Mouse (Mus musculus): Measurements from ENCODE around the gene H2-Q7. TPM values are rescaled to one million over a fixed set of nuclear protein-coding genes. Genes with fewer than 3 reads are reported as not detected.
"Not testable (repeated sequence)": the region's sequence is repeated elsewhere in the genome, so short reads cannot be mapped to it uniquely, and the experiment has no call there.

H2-Q7 gene
- polyA plus RNA-seq, 1 experiment: 0.13 TPM

GRCm38 (mm10) chr17:35424106-35424505 lies 14.8 kb upstream of the H2-Q7 start:
- H3K4me1 ChIP-seq (ENCODE audit: control insufficient read depth); H3K36me3 ChIP-seq (ENCODE audit: control insufficient read depth); H3K4me3 ChIP-seq (replicated peaks); H3K9me3 ChIP-seq (ENCODE audit: control insufficient read depth, low read length): not testable (repeated sequence)
- H3K27me3 ChIP-seq (ENCODE audit: control insufficient read depth): peaks cover 14% of the 10 kb centered on the region

- peak within 1 kb of the TSS; percentile 29 for H3K4me3 ChIP-seq (replicated peaks)
- H3K36me3 ChIP-seq (ENCODE audit: control insufficient read depth); H3K9me3 ChIP-seq (ENCODE audit: control insufficient read depth, low read length); H3K4me1 ChIP-seq (ENCODE audit: control insufficient read depth): not testable (repeated sequence)
- H3K27me3 ChIP-seq (ENCODE audit: control insufficient read depth): peaks cover 14% of the 10 kb centered on the region
Measured at GRCm38 (mm10) chr17:35424624-35425416, 14.1 kb upstream of the H2-Q7 start, which contains the start of gene H2-Q6. H2-Q6 (plus strand) TSS chr17:35424850.

GRCm38 (mm10) chr17:35425474-35425873 lies 13.5 kb upstream of the H2-Q7 start:
- not testable (repeated sequence) for H3K4me3 ChIP-seq (replicated peaks)

GRCm38 (mm10) chr17:35428883-35429282 lies 10.1 kb upstream of the H2-Q7 start:
- not testable (repeated sequence) for H3K4me3 ChIP-seq (replicated peaks); H3K9me3 ChIP-seq (ENCODE audit: control insufficient read depth, low read length); H3K4me1 ChIP-seq (ENCODE audit: control insufficient read depth); H3K36me3 ChIP-seq (ENCODE audit: control insufficient read depth)
- peaks cover 14% of the 10 kb centered on the region for H3K27me3 ChIP-seq (ENCODE audit: control insufficient read depth)

More at GRCm38 (mm10) chr17:35425474-35425873, 13.5 kb upstream of the H2-Q7 start:
- not testable (repeated sequence) for H3K9me3 ChIP-seq (ENCODE audit: control insufficient read depth, low read length); H3K4me1 ChIP-seq (ENCODE audit: control insufficient read depth); H3K36me3 ChIP-seq (ENCODE audit: control insufficient read depth)
- H3K27me3 ChIP-seq (ENCODE audit: control insufficient read depth): peaks cover 14% of the 10 kb centered on the region

GRCm38 (mm10) chr17:35430671-35431070 lies 8.3 kb upstream of the H2-Q7 start:
- not testable (repeated sequence) for H3K9me3 ChIP-seq (ENCODE audit: control insufficient read depth, low read length); H3K36me3 ChIP-seq (ENCODE audit: control insufficient read depth); H3K4me1 ChIP-seq (ENCODE audit: control insufficient read depth); H3K4me3 ChIP-seq (replicated peaks); H3K27me3 ChIP-seq (ENCODE audit: control insufficient read depth)

DNA sequence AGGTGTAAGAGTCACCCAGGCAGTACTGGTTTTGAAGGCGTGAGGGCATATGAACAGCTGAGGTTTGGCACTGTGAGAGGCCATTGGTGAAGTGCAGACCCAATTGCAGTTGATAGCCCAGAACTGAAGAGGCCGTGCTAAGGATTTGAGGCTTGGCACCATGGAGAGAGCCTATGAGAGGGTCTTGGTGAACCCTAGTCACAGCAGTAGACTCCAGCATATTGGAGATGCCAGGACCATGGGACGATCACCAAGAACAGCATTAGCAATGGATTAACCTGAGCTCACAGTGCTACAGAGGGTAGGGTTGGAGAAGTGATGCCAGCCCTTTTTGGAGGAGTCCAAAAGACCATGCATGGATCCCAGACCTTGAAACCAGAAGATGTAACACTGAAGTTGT lies 6.8 kb upstream of the H2-Q7 start:
- not testable (repeated sequence) for H3K4me3 ChIP-seq (replicated peaks); H3K4me1 ChIP-seq (ENCODE audit: control insufficient read depth); H3K36me3 ChIP-seq (ENCODE audit: control insufficient read depth); H3K27me3 ChIP-seq (ENCODE audit: control insufficient read depth); H3K9me3 ChIP-seq (ENCODE audit: control insufficient read depth, low read length)

DNA sequence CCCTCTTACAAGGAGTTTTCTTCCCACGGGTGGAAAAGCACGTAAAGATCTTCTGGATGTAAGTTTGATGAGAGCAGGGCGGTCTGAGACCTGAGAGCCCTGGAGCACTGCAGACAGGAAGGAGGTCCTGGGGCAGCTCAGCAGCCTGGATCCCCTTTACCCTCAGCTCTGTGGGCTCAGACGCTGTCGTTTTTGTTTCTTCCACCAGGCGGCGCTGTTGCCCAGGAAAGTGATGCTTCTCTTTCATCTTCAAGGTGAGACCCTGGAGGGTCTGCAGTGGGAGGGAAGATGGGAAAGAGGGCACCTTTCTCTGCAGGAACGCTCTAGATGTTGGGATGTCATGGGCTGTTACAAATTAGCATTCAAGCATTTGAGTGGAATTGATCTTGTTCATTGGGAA lies 4.1 kb upstream of the H2-Q7 start:
- H3K27me3 ChIP-seq (ENCODE audit: control insufficient read depth): peaks cover 12% of the 10 kb centered on the region
- not testable (repeated sequence) for H3K36me3 ChIP-seq (ENCODE audit: control insufficient read depth); H3K4me1 ChIP-seq (ENCODE audit: control insufficient read depth); H3K9me3 ChIP-seq (ENCODE audit: control insufficient read depth, low read length); H3K4me3 ChIP-seq (replicated peaks)

DNA sequence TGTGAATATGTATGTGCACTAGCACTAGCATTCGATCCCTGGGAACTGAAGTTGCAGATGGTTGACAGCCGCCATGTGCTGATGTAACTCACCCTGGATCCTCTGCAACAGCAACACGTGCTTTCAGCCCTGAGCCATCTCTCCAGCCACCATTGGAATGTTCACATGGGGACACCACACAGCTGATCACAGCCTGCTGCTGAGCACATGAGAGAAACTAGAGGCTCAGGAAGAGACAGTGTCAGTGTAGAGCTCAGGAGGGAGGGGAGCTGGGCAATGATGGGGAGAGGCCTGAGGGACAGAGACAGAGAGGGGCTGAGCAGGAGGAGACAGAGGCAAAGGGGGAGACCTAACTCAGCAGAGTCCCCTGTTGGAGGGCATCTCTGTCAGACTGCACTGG lies 3.4 kb upstream of the H2-Q7 start:
- H3K36me3 ChIP-seq (ENCODE audit: control insufficient read depth); H3K4me1 ChIP-seq (ENCODE audit: control insufficient read depth); H3K4me3 ChIP-seq (replicated peaks); H3K9me3 ChIP-seq (ENCODE audit: control insufficient read depth, low read length): not testable (repeated sequence)
- H3K27me3 ChIP-seq (ENCODE audit: control insufficient read depth): peaks cover 17% of the 10 kb centered on the region

DNA sequence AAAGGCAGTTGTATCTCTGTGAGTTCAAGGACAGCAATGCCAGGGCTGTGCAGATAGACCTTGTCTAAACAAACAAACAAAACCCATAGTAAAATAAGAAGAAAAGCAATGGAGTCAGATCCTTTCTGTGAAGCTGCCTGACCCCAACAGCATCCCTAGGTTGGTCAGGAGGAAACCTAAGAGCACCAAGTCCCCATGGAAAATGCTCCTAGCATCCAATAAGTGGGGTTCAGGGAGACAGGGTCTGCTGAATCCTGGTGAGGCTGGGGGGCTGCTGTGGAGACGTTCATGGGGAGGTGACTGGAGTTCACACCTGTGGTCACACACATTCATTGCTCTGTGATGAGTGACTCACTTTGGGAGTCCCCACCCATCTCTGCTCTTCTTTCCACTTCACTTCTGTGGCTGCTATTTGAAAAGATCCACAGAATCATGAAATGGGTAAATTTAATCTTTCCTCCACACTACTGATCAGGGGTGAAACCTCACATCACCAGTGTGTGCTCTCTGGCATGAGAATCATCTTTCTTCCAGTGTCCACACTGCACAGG lies 1.5 kb upstream of the H2-Q7 start:
- H3K27me3 ChIP-seq (ENCODE audit: control insufficient read depth): peaks cover 17% of the 10 kb centered on the region
- not testable (repeated sequence) for H3K36me3 ChIP-seq (ENCODE audit: control insufficient read depth); H3K9me3 ChIP-seq (ENCODE audit: control insufficient read depth, low read length); H3K4me3 ChIP-seq (replicated peaks); H3K4me1 ChIP-seq (ENCODE audit: control insufficient read depth)

- not testable (repeated sequence) for H3K4me3 ChIP-seq (replicated peaks); H3K4me1 ChIP-seq (ENCODE audit: control insufficient read depth); H3K36me3 ChIP-seq (ENCODE audit: control insufficient read depth); H3K9me3 ChIP-seq (ENCODE audit: control insufficient read depth, low read length)
- H3K27me3 ChIP-seq (ENCODE audit: control insufficient read depth): peaks cover 17% of the 10 kb centered on the region
Measured at GRCm38 (mm10) chr17:35438395-35438794, 560 bp upstream of the H2-Q7 start.

GRCm38 (mm10) chr17:35439295-35439747 lies 366 bp downstream of the H2-Q7 start:
- H3K9me3 ChIP-seq (ENCODE audit: control insufficient read depth, low read length); H3K4me3 ChIP-seq (replicated peaks); H3K36me3 ChIP-seq (ENCODE audit: control insufficient read depth); H3K4me1 ChIP-seq (ENCODE audit: control insufficient read depth): not testable (repeated sequence)
- H3K27me3 ChIP-seq (ENCODE audit: control insufficient read depth): peaks cover 17% of the 10 kb centered on the region

DNA sequence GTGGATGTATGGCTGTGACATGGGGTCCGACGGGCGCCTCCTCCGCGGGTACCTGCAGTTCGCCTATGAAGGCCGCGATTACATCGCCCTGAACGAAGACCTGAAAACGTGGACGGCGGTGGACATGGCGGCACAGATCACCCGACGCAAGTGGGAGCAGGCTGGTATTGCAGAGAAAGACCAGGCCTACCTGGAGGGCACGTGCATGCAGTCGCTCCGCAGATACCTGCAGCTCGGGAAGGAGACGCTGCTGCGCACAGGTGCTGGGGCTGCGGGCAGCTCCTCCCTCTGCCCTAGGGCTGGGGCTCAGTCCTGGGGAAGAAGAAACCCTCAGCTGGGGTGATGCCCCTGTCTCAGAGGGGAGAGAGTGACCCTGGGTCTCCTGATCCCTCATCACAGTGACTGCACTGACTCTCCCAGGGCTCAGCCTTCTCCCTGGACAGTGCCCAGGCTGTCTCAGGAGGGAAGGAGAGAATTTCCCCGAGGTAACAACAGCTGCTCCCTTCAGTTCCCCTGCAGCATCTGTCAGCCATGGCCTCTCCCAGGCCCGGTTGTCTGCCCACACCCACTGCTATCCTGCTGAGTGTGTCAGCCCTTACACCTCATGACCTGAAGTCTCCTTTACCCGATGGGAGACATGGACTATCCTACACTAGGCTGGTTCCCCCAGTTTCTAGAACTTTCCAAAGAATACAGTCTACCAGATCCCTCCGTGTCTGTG lies 1.1 kb downstream of the H2-Q7 start:
- H3K36me3 ChIP-seq (ENCODE audit: control insufficient read depth); H3K9me3 ChIP-seq (ENCODE audit: control insufficient read depth, low read length); H3K4me3 ChIP-seq (replicated peaks); H3K4me1 ChIP-seq (ENCODE audit: control insufficient read depth): not testable (repeated sequence)
- H3K27me3 ChIP-seq (ENCODE audit: control insufficient read depth): peaks cover 17% of the 10 kb centered on the region

DNA sequence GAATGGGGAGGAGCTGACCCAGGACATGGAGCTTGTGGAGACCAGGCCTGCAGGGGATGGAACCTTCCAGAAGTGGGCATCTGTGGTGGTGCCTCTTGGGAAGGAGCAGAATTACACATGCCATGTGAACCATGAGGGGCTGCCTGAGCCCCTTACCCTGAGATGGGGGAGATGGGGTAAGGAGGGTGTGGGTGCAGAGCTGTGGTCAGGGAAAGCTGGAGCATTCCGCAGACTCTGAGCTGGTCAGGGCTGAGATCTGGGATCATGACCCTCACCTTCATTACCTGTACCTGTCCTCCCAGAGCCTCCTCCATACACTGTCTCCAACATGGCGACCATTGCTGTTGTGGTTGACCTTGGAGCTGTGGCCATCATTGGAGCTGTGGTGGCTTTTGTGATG lies 3.4 kb downstream of the H2-Q7 start:
- not testable (repeated sequence) for H3K4me1 ChIP-seq (ENCODE audit: control insufficient read depth); H3K9me3 ChIP-seq (ENCODE audit: control insufficient read depth, low read length); H3K4me3 ChIP-seq (replicated peaks); H3K36me3 ChIP-seq (ENCODE audit: control insufficient read depth)
- H3K27me3 ChIP-seq (ENCODE audit: control insufficient read depth): peaks cover 17% of the 10 kb centered on the region

GRCm38 (mm10) chr17:35444510-35444909 lies 5.6 kb downstream of the H2-Q7 start:
- H3K4me3 ChIP-seq (replicated peaks); H3K36me3 ChIP-seq (ENCODE audit: control insufficient read depth); H3K4me1 ChIP-seq (ENCODE audit: control insufficient read depth); H3K9me3 ChIP-seq (ENCODE audit: control insufficient read depth, low read length); H3K27me3 ChIP-seq (ENCODE audit: control insufficient read depth): not testable (repeated sequence)
